Mouse (Mus musculus): Measurements from ENCODE around the gene 4932438H23Rik. TPM values are rescaled to one million over a fixed set of nuclear protein-coding genes. Genes with fewer than 3 reads are reported as not detected.

The 4932438H23Rik gene
- polyA plus RNA-seq, 1 experiment from 2014 or later: 0.13 TPM

DNA sequence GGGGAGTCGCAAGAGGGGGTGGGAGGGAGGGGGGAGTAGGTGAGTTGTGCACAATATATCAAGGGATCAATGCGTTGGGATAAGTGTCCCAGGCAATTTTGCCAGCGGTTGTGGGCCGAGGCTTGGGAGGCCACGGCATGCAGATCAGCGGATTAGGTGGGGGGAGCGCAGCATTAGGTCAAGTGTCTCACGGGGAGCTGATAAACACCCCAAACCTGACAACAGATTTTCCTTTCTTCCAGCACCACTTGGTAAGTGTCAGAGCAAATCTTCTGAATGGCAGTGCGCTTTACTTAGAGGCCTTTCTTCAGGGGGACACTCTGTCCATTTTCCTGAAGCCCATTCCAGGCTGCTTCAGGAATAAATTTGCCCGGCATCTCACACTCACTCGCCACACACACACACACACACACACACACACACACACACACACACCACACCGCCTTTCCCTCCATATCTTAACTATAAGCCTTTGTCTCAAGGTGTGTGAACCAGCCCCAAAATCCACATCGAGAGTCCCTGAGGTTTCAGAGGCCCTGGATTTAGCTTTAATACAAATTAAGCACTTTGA, 10.6 kb upstream of the 4932438H23Rik start:
- Histone ChIP-seq H3K27ac (ENCODE audit: low read length) (no peak overlapping the region), H3K4me2 (ENCODE audit: low read depth, low read length) (no peak overlapping the region), H3K9ac (ENCODE audit: low read length) (no peak overlapping the region), H3K4me3 (ENCODE audit: low read length) (no peak overlapping the region), H3K4me1 (replicated peaks; ENCODE audit: control insufficient read depth, insufficient read depth, low read length) (no peaks in the 10 kb centered on the region), H3K9me3 (ENCODE audit: control insufficient read depth, low read length) (0 out of 2 replicates have a peak, but pooled peaks cover 2% of the 10 kb centered on the region), H3K27me3 (ENCODE audit: control insufficient read depth, insufficient read depth, low read depth, low read length) (peaks cover 8% of the 10 kb centered on the region; the same call in 1 of the 2 replicates), H3K36me3 (ENCODE audit: control insufficient read depth, insufficient read depth, low read length) (no peaks in the 10 kb centered on the region)
- no peak for ATAC-seq (ENCODE audit: low read depth)
- WGBS: 34% methylated on average over 13 of the region's 13 CpGs

DNA sequence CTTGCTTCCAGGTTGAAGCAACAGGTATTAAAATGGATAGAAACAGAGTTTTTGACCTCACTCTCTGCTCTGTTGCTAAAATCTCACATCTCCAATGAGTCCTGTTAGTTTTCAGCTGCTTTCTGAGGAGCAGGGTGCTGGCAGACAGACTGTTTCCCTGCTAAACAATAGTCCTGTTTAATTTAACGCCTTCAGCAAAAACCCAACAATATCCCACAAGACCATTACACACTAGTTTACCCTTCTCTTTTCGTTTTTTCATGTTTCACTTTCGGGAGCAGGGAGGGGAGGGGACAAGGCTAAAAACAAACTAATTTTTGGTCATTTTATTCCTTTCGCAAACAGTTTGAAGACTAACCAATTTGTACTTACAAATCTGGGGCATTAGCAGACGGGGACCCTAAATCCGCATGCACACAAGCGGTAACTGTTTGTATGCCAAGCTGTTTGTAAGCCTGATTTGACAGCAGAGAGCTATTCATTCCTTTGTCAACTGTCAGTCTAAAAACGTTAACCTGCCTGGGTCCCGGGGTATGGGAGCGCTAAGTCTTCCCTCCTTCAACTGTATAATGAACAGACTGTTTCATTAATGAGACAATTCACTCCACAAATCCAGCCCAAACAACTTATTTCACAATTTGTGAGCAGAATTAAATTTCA, 10.0 kb upstream of the 4932438H23Rik start:
- Histone ChIP-seq H3K36me3 (ENCODE audit: control insufficient read depth, insufficient read depth, low read length) (no peaks in the 10 kb centered on the region), H3K4me2 (ENCODE audit: low read depth, low read length) (no peak overlapping the region), H3K4me1 (replicated peaks; ENCODE audit: control insufficient read depth, insufficient read depth, low read length) (no peaks in the 10 kb centered on the region), H3K27me3 (ENCODE audit: control insufficient read depth, insufficient read depth, low read depth, low read length) (peaks cover 8% of the 10 kb centered on the region; the same call in 1 of the 2 replicates), H3K27ac (ENCODE audit: low read length) (no peak overlapping the region), H3K4me3 (ENCODE audit: low read length) (no peak overlapping the region), H3K9me3 (ENCODE audit: control insufficient read depth, low read length) (0 out of 2 replicates have a peak, but pooled peaks cover 2% of the 10 kb centered on the region), H3K9ac (ENCODE audit: low read length) (no peak overlapping the region)
- WGBS: 43% methylated on average over 10 of the region's 10 CpGs
- no peak for ATAC-seq (ENCODE audit: low read depth)

DNA sequence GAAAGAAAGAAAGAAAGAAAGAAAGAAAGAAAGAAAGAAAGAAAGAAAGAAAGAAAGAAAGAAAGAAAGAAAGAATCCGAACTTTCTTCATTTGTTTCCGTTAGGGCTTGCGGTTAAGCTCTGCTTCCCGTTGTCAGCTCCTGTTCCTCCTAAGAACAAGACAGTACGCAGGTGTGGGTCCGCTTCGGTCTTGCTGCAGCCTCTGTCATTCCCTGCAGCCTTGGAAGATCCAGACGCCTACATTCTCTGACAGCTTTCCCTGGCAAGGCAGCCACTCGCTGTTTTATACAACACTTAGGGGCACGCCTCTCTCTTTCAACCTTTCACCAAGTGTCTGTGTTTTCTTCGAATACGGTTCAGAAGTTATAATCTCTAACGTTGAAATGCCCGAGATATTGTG, 8.5 kb upstream of the 4932438H23Rik start:
- H3K4me2 ChIP-seq (ENCODE audit: low read depth, low read length): no peak overlapping the region
- no peak for ATAC-seq (ENCODE audit: low read depth)
- 70% methylated on average over 14 of the region's 14 CpGs for WGBS
- no peak overlapping the region for H3K27ac ChIP-seq (ENCODE audit: low read length)
- no peaks in the 10 kb centered on the region for H3K36me3 ChIP-seq (ENCODE audit: control insufficient read depth, insufficient read depth, low read length)
- peaks cover 8% of the 10 kb centered on the region; the same call in 1 of the 2 replicates for H3K27me3 ChIP-seq (ENCODE audit: control insufficient read depth, insufficient read depth, low read depth, low read length)
- H3K9me3 ChIP-seq (ENCODE audit: control insufficient read depth, low read length): 0 out of 2 replicates have a peak, but pooled peaks cover 2% of the 10 kb centered on the region
- no peak overlapping the region for H3K4me3 ChIP-seq (ENCODE audit: low read length)
- H3K9ac ChIP-seq (ENCODE audit: low read length): no peak overlapping the region
- no peaks in the 10 kb centered on the region for H3K4me1 ChIP-seq (replicated peaks; ENCODE audit: control insufficient read depth, insufficient read depth, low read length)

DNA sequence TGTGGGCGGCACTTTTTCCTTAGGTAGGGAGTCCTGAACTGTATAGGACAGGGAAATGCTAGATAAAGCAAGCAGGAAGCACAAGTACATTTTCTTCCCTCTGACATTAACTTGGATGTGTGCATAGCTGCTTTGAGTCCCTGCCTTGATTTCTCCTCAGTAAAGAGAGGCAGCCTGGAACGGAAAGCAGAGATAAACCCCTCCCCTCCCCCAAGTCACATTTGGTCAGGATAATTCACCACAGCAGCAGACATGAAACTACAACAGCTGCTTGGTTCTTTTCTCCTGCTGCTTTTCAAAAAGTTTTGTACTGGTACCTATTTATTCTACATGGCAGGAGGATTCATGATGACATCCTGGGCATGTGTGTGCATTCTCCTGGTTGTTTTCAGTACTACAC, 5.6 kb upstream of the 4932438H23Rik start:
- no peak overlapping the region for H3K4me3 ChIP-seq (ENCODE audit: low read length)
- H3K36me3 ChIP-seq (ENCODE audit: control insufficient read depth, insufficient read depth, low read length): no peaks in the 10 kb centered on the region
- no peak overlapping the region for H3K9ac ChIP-seq (ENCODE audit: low read length)
- H3K27me3 ChIP-seq (ENCODE audit: control insufficient read depth, insufficient read depth, low read depth, low read length): peaks cover 8% of the 10 kb centered on the region; the same call in 1 of the 2 replicates
- no peak overlapping the region for H3K4me2 ChIP-seq (ENCODE audit: low read depth, low read length)
- 50% methylated on average over 2 of the region's 2 CpGs for WGBS
- no peaks in the 10 kb centered on the region for H3K9me3 ChIP-seq (ENCODE audit: control insufficient read depth, low read length)
- H3K4me1 ChIP-seq (replicated peaks; ENCODE audit: control insufficient read depth, insufficient read depth, low read length): no peaks in the 10 kb centered on the region
- H3K27ac ChIP-seq (ENCODE audit: low read length): no peak overlapping the region
- no peak for ATAC-seq (ENCODE audit: low read depth)

DNA sequence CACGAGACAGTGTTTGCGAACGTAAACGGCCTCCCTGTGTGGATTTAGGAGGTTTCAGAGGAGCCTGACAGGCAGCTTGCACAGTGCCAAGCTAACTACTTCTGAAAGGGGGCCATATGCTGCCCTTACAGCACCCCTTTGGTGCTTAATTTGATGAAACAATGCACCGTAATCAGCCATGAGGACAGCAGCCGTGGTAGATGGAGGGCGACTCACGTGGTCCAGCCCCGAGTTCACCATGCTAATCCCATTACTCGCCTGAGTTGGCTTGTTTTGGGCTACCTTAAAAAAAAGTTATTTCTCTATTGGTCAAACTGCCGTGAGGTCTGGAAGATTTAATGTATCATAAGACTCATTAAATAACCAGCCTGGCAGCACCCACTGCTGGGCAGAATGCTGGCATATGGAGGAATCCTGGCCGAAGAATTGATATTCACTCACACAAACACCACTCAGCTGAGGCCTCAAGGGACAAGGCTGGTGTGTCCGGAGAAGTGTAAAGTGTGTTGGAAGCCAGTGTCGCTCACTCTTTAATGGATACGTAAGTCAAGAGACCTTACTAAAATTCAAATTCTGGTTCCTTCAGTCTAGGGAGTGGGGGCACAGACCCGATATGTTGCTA, 4.6 kb upstream of the 4932438H23Rik start:
- ATAC-seq (ENCODE audit: low read depth): no peak
- 75% methylated on average over 16 of the region's 16 CpGs for WGBS
- no peak overlapping the region for H3K4me2 ChIP-seq (ENCODE audit: low read depth, low read length)
- no peak overlapping the region for H3K9ac ChIP-seq (ENCODE audit: low read length)
- H3K27ac ChIP-seq (ENCODE audit: low read length): no peak overlapping the region
- H3K9me3 ChIP-seq (ENCODE audit: control insufficient read depth, low read length): no peaks in the 10 kb centered on the region
- no peaks in the 10 kb centered on the region for H3K36me3 ChIP-seq (ENCODE audit: control insufficient read depth, insufficient read depth, low read length)
- H3K4me3 ChIP-seq (ENCODE audit: low read length): no peak overlapping the region
- H3K4me1 ChIP-seq (replicated peaks; ENCODE audit: control insufficient read depth, insufficient read depth, low read length): no peaks in the 10 kb centered on the region
- peaks cover 4% of the 10 kb centered on the region; the same call in 1 of the 2 replicates for H3K27me3 ChIP-seq (ENCODE audit: control insufficient read depth, insufficient read depth, low read depth, low read length)

- Histone ChIP-seq H3K36me3 (ENCODE audit: control insufficient read depth, insufficient read depth, low read length) (no peaks in the 10 kb centered on the region), H3K9ac (ENCODE audit: low read length) (no peak overlapping the region), H3K9me3 (ENCODE audit: control insufficient read depth, low read length) (no peaks in the 10 kb centered on the region), H3K27ac (ENCODE audit: low read length) (no peak overlapping the region), H3K27me3 (ENCODE audit: control insufficient read depth, insufficient read depth, low read depth, low read length) (no peaks in the 10 kb centered on the region), H3K4me2 (ENCODE audit: low read depth, low read length) (no peak overlapping the region), H3K4me3 (ENCODE audit: low read length) (no peak overlapping the region), H3K4me1 (replicated peaks; ENCODE audit: control insufficient read depth, insufficient read depth, low read length) (peaks cover 3% of the 10 kb centered on the region)
- 85% methylated on average over 11 of the region's 11 CpGs for WGBS
- no peak for ATAC-seq (ENCODE audit: low read depth)
Measured at GRCm38 (mm10) chr16:91097858-91098257, 2.9 kb upstream of the 4932438H23Rik start.

DNA sequence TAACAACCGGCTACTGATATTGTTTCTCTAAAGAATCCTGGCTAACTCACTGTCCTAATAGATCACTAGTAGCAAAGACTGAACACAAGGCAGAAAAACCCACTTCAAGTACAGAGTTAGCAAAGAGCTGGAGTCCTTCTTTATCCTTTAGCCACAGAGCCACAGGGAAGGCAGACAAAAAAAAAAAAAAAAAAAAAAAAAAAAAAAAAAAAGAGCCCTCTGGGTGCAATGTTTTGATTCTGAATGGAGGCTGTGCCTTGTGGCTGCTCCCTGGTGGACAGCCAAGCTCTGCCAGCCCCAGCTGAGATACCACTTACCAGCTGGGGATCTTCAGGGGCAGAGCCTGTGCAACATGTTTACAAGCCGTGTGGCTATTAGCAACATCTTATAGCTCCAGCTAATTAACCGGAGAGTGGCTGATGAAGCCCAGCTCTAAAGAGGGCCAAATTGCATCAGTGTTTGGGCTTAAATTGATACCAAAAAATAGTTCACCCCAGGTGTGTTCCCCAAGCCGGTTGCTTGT, 2.1 kb upstream of the 4932438H23Rik start:
- ATAC-seq (ENCODE audit: low read depth): no peak
- Histone ChIP-seq H3K4me2 (ENCODE audit: low read depth, low read length) (no peak overlapping the region), H3K27me3 (ENCODE audit: control insufficient read depth, insufficient read depth, low read depth, low read length) (no peaks in the 10 kb centered on the region), H3K36me3 (ENCODE audit: control insufficient read depth, insufficient read depth, low read length) (no peaks in the 10 kb centered on the region), H3K4me3 (ENCODE audit: low read length) (no peak overlapping the region), H3K27ac (ENCODE audit: low read length) (no peak overlapping the region), H3K9me3 (ENCODE audit: control insufficient read depth, low read length) (no peaks in the 10 kb centered on the region), H3K9ac (ENCODE audit: low read length) (no peak overlapping the region), H3K4me1 (replicated peaks; ENCODE audit: control insufficient read depth, insufficient read depth, low read length) (peaks cover 7% of the 10 kb centered on the region)
- 77% methylated on average over 4 of the region's 4 CpGs for WGBS

DNA sequence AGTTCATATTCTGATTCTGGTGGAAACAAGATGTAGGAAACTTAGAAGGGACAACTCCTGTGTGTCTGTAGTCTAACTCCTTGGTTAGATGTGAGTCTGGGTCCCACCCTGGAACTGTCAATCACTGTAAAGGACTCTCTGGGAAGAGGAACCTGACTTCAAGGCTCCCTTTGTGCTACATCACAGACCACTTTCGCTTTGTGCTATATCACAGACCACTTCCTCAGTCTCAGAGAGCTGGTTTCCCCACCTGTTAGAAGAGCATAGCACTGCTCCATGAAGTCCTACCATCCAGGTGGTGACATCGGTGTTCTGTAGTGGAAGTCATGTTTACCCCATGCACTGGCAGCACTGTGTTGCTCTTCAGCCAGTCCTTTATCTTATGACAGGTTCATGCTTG, 1.1 kb upstream of the 4932438H23Rik start:
- no peak for ATAC-seq (ENCODE audit: low read depth)
- Histone ChIP-seq H3K27ac (ENCODE audit: low read length) (no peak overlapping the region), H3K4me1 (replicated peaks; ENCODE audit: control insufficient read depth, insufficient read depth, low read length) (peaks cover 7% of the 10 kb centered on the region), H3K4me3 (ENCODE audit: low read length) (no peak overlapping the region), H3K4me2 (ENCODE audit: low read depth, low read length) (no peak overlapping the region), H3K9ac (ENCODE audit: low read length) (no peak overlapping the region), H3K36me3 (ENCODE audit: control insufficient read depth, insufficient read depth, low read length) (no peaks in the 10 kb centered on the region), H3K27me3 (ENCODE audit: control insufficient read depth, insufficient read depth, low read depth, low read length) (no peaks in the 10 kb centered on the region), H3K9me3 (ENCODE audit: control insufficient read depth, low read length) (no peaks in the 10 kb centered on the region)
- WGBS: 85% methylated on average over 2 of the region's 2 CpGs

- Histone ChIP-seq H3K9me3 (ENCODE audit: control insufficient read depth, low read length) (no peaks in the 10 kb centered on the region), H3K27ac (ENCODE audit: low read length) (no peak overlapping the region), H3K27me3 (ENCODE audit: control insufficient read depth, insufficient read depth, low read depth, low read length) (0 out of 2 replicates have a peak, but pooled peaks cover 2% of the 10 kb centered on the region), H3K4me3 (ENCODE audit: low read length) (no peak overlapping the region), H3K9ac (ENCODE audit: low read length) (no peak overlapping the region), H3K36me3 (ENCODE audit: control insufficient read depth, insufficient read depth, low read length) (no peaks in the 10 kb centered on the region), H3K4me1 (replicated peaks; ENCODE audit: control insufficient read depth, insufficient read depth, low read length) (no peaks in the 10 kb centered on the region), H3K4me2 (ENCODE audit: low read depth, low read length) (no peak overlapping the region)
- WGBS: 49% methylated on average over 4 of the region's 4 CpGs
- no peak for ATAC-seq (ENCODE audit: low read depth)
Measured at GRCm38 (mm10) chr16:91086642-91087306, 8.1 kb downstream of the 4932438H23Rik start.

Data from lung, embryonic 16.5 days (tissue).